Mouse (Mus musculus): ENCODE measurements around the gene Mmd2. TPM values are rescaled to one million over a fixed set of nuclear protein-coding genes. Genes with fewer than 3 reads are reported as not detected.

Mmd2 gene
- polyA plus RNA-seq, 1 experiment from 2014 or later: 2.0 TPM

DNA sequence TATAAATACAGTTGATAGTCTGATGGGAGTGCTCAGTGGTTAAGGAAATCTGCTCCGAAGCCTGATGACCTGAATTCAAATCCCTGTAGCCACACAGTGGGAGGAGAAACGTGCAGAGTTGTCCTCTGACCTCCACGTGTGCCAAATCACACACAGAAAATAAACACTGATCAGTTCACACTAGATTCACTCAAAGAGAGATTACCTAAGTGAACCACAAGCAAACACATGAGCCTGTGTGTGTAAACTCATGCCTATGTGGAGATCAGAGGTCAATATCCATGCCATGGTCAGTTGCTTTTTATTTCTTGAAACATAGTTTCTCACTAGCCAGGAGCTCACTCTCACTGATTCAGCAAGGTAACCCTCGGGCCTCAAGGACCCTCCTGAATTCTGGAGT is 88.2 kb downstream of the Mmd2 start:
- Histone ChIP-seq H3K27ac (ENCODE audit: low read length) (no peak overlapping the region), H3K9ac (replicated peaks; ENCODE audit: low read depth, low read length) (no peak overlapping the region), H3K4me2 (replicated peaks; ENCODE audit: low read depth, low read length) (no peak overlapping the region), H3K4me3 (ENCODE audit: low read depth, low read length) (no peak overlapping the region), H3K36me3 (ENCODE audit: control insufficient read depth, insufficient read depth, low read length) (no peaks in the 10 kb centered on the region), H3K27me3 (ENCODE audit: control insufficient read depth, insufficient read depth, low read length) (no peaks in the 10 kb centered on the region), H3K9me3 (ENCODE audit: control insufficient read depth, low read depth, low read length) (no peaks in the 10 kb centered on the region), H3K4me1 (ENCODE audit: control insufficient read depth, insufficient read depth, low read length) (0 out of 2 replicates have a peak, but pooled peaks cover 4% of the 10 kb centered on the region)
- WGBS: 64% methylated on average over 4 of the region's 4 CpGs
- no peak for ATAC-seq (ENCODE audit: insufficient number of reproducible peaks, insufficient read depth, low FRiP score, low read depth)

- 50% methylated on average over 6 of the region's 6 CpGs for WGBS
- Histone ChIP-seq H3K27ac (ENCODE audit: low read length) (no peak overlapping the region), H3K4me2 (replicated peaks; ENCODE audit: low read depth, low read length) (no peak overlapping the region), H3K36me3 (ENCODE audit: control insufficient read depth, insufficient read depth, low read length) (no peaks in the 10 kb centered on the region), H3K9ac (replicated peaks; ENCODE audit: low read depth, low read length) (no peak overlapping the region), H3K27me3 (ENCODE audit: control insufficient read depth, insufficient read depth, low read length) (no peaks in the 10 kb centered on the region), H3K4me1 (ENCODE audit: control insufficient read depth, insufficient read depth, low read length) (no peaks in the 10 kb centered on the region), H3K4me3 (ENCODE audit: low read depth, low read length) (no peak overlapping the region), H3K9me3 (ENCODE audit: control insufficient read depth, low read depth, low read length) (no peaks in the 10 kb centered on the region)
- no peak for ATAC-seq (ENCODE audit: insufficient number of reproducible peaks, insufficient read depth, low FRiP score, low read depth)
Observed at GRCm38 (mm10) chr5:142518973-142519372, 89.6 kb downstream of the Mmd2 start.

Other genes with a start within 250 kb of the Mmd2 start
- 3.9 and 4.1 TPM in 2 replicates for gene Foxk1, start 207.3 kb downstream of the Mmd2 start, polyA plus RNA-seq (2014; fragmentation: Nextera tagmentation; extraction: Ambion mirVana)
- 11.0 and 11.8 TPM in 2 replicates for gene Ap5z1, start 144.9 kb downstream of the Mmd2 start, polyA plus RNA-seq (2014; fragmentation: Nextera tagmentation; extraction: Ambion mirVana)
- 0.07 and 0.27 TPM in 2 replicates for gene Papolb, start 78.7 kb downstream of the Mmd2 start, polyA plus RNA-seq (2014; fragmentation: Nextera tagmentation; extraction: Ambion mirVana)
- gene Radil, start 57.7 kb downstream of the Mmd2 start, polyA plus RNA-seq (2014; fragmentation: Nextera tagmentation; extraction: Ambion mirVana): 1.6 and 2.1 TPM in 2 replicates
- gene Wipi2, start 18.9 kb upstream of the Mmd2 start, polyA plus RNA-seq (2014; fragmentation: Nextera tagmentation; extraction: Ambion mirVana): 40.1 and 42.9 TPM in 2 replicates
- 7.9 and 8.1 TPM in 2 replicates for gene Slc29a4, start 83.7 kb upstream of the Mmd2 start, polyA plus RNA-seq (2014; fragmentation: Nextera tagmentation; extraction: Ambion mirVana)
- gene Tnrc18, start 208.9 kb upstream of the Mmd2 start, polyA plus RNA-seq (2014; fragmentation: Nextera tagmentation; extraction: Ambion mirVana): 36.0 and 41.2 TPM in 2 replicates